Comparison of ENCODE assay signal across 7 mouse cellular contexts in the genomic region with DNA sequence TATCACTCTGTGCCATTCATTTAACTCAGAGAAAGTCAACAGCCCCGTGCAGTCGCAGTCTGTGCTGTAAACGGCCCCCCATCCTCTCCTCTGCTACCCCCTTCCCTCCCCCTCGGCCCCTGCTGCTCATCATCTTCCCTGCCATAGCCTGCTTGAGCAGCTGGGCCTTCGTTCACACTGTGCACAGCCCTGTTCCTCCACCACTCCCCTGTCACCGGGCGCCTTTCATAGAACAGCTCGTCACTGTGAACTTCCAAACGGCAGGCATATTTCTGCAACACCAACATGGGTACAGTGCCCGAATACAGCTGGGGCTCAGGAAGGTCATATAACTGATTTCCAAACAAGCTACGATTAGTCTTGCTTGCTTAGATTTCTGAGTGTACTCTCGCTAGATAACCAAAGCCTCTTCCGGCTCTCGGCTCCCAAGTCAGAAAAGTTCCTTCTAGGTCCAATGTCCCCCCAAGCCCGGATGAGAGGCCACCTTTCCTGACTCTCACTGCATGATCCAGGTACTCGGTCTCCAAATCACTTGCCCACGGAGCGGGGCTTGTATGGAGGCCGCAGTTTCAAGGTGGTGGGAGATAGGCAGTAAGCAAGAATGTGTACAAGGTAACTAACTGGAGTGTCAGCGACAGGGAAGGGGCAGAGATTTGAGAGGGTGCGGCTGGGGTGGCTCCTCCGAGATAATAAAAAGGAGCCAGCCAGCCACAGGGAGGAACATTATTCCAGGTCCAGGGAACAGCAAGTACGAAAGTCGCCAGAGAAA.
DNase-seq lines count a peak whose midpoint lies in the region; ATAC-seq and TF ChIP-seq lines count a peak whose summit lies in the region.

No protein-coding gene starts in this region.

- ATAC-seq in lung, embryonic 16.5 days (ENCODE audit: low read depth), result peak; percentile 51
- ATAC-seq in forebrain, embryonic 13.5 days, result peak; percentile 34
- no peak for ATAC-seq in limb, embryonic 14.5 days (ENCODE audit: low FRiP score, low read depth)
- ATAC-seq in stomach, embryonic 15.5 days (ENCODE audit: insufficient read depth, low FRiP score, low read depth), result no peak

- no peak overlapping the region for H3K27ac ChIP-seq in lung, embryonic 16.5 days (ENCODE audit: low read length)
- H3K27ac ChIP-seq in forebrain, embryonic 13.5 days, result no peak overlapping the region
- no peak overlapping the region for H3K27ac ChIP-seq in limb, embryonic 14.5 days (replicated peaks; ENCODE audit: low read depth, low read length)
- no peak overlapping the region for H3K27ac ChIP-seq in stomach, embryonic 15.5 days

- no peak for DNase-seq in lung, postnatal 36 days
- no peak for DNase-seq in limb, embryonic 14.5 days (ENCODE audit: low spot score)
- DNase-seq in adrenal gland, adult (ENCODE audit: inconsistent age in 2 of 2, low spot score in 1 of 2), result no peak
- DNase-seq in kidney, adult 11 months, result no peak

- peak overlapping the region; percentile 39; the same call in 1 of the 2 replicates for H3K9ac ChIP-seq in lung, embryonic 16.5 days (ENCODE audit: low read length)
- H3K9ac ChIP-seq in forebrain, embryonic 13.5 days, result peak overlapping the region; percentile 56
- 0 out of 2 replicates have a peak overlapping the region, but pooled peaks have one; percentile 28 for H3K9ac ChIP-seq in limb, embryonic 14.5 days (ENCODE audit: low read depth, low read length, severe bottlenecking)
- H3K9ac ChIP-seq in stomach, embryonic 15.5 days, result no peak overlapping the region

- TF ChIP-seq POLR2A in limb, embryonic 14.5 days (IDR thresholded peaks at IDR 0.05; ENCODE audit: borderline replicate concordance, extremely low read depth, insufficient read depth, insufficient read length), result no peak

- H3K4me3 ChIP-seq in lung, embryonic 16.5 days (ENCODE audit: low read length), result peak overlapping the region; percentile 28
- H3K4me3 ChIP-seq in forebrain, embryonic 13.5 days, result peak overlapping the region; percentile 35
- peak overlapping the region; percentile 32 for H3K4me3 ChIP-seq in limb, embryonic 14.5 days (replicated peaks; ENCODE audit: low read length)
- peak overlapping the region; percentile 30 for H3K4me3 ChIP-seq in stomach, embryonic 15.5 days (replicated peaks)

- H3K4me1 ChIP-seq in lung, embryonic 16.5 days (replicated peaks; ENCODE audit: control insufficient read depth, insufficient read depth, low read length), result peaks cover 20% of the 10 kb centered on the region
- peaks cover 52% of the 10 kb centered on the region for H3K4me1 ChIP-seq in forebrain, embryonic 13.5 days
- H3K4me1 ChIP-seq in limb, embryonic 14.5 days (ENCODE audit: control insufficient read depth, insufficient read depth, low read length), result peaks cover 38% of the 10 kb centered on the region
- H3K4me1 ChIP-seq in stomach, embryonic 15.5 days, result peaks cover 31% of the 10 kb centered on the region

- H3K4me2 ChIP-seq in lung, embryonic 16.5 days (ENCODE audit: low read depth, low read length), result peak overlapping the region; percentile 57
- H3K4me2 ChIP-seq in forebrain, embryonic 13.5 days, result peak overlapping the region; percentile 67
- H3K4me2 ChIP-seq in limb, embryonic 14.5 days (replicated peaks; ENCODE audit: low read depth, low read length, severe bottlenecking), result peak overlapping the region; percentile 75
- peak overlapping the region; percentile 59 for H3K4me2 ChIP-seq in stomach, embryonic 15.5 days

- no peaks in the 10 kb centered on the region for H3K9me3 ChIP-seq in lung, embryonic 16.5 days (ENCODE audit: control insufficient read depth, low read length)
- H3K9me3 ChIP-seq in forebrain, embryonic 13.5 days (replicated peaks), result no peaks in the 10 kb centered on the region
- no peaks in the 10 kb centered on the region for H3K9me3 ChIP-seq in limb, embryonic 14.5 days (ENCODE audit: control insufficient read depth, low read length)
- no peaks in the 10 kb centered on the region for H3K9me3 ChIP-seq in stomach, embryonic 15.5 days

- WGBS in lung, embryonic 16.5 days, result 35% methylated on average over 24 of the region's 24 CpGs
- WGBS in forebrain, embryonic 13.5 days, result 30% methylated on average over 24 of the region's 24 CpGs
- WGBS in limb, embryonic 14.5 days, result 33% methylated on average over 24 of the region's 24 CpGs
- 40% methylated on average over 24 of the region's 24 CpGs for WGBS in stomach, embryonic 15.5 days

- peaks cover 3% of the 10 kb centered on the region; the same call in 1 of the 2 replicates for H3K27me3 ChIP-seq in lung, embryonic 16.5 days (ENCODE audit: control insufficient read depth, insufficient read depth, low read depth, low read length)
- H3K27me3 ChIP-seq in forebrain, embryonic 13.5 days, result peaks cover 32% of the 10 kb centered on the region
- 0 out of 2 replicates have a peak, but pooled peaks cover 1% of the 10 kb centered on the region for H3K27me3 ChIP-seq in limb, embryonic 14.5 days (ENCODE audit: control insufficient read depth, insufficient read depth, low read length)
- 0 out of 2 replicates have a peak, but pooled peaks cover 1% of the 10 kb centered on the region for H3K27me3 ChIP-seq in stomach, embryonic 15.5 days (replicated peaks)

- no peaks in the 10 kb centered on the region for H3K36me3 ChIP-seq in lung, embryonic 16.5 days (ENCODE audit: control insufficient read depth, insufficient read depth, low read length)
- no peaks in the 10 kb centered on the region for H3K36me3 ChIP-seq in forebrain, embryonic 13.5 days (ENCODE audit: poor library complexity, severe bottlenecking)
- H3K36me3 ChIP-seq in limb, embryonic 14.5 days (ENCODE audit: control insufficient read depth, insufficient read depth, low read length), result no peaks in the 10 kb centered on the region
- H3K36me3 ChIP-seq in stomach, embryonic 15.5 days, result no peaks in the 10 kb centered on the region

Comparison
In these comparisons a context has a peak if more than half of its experiments do, and no peak if none do; other contexts are left out.
1. ATAC-seq: peak in lung, embryonic 16.5 days (single experiment) and forebrain, embryonic 13.5 days (single experiment); none in limb, embryonic 14.5 days (single experiment) and stomach, embryonic 15.5 days (single experiment).
2. Peak in every context shown above with its lines, with median percentiles within 50 percentile points of each other: H3K4me2 ChIP-seq and H3K4me3 ChIP-seq.